Mouse (Mus musculus): ENCODE results near the gene Serpina9.

DNA sequence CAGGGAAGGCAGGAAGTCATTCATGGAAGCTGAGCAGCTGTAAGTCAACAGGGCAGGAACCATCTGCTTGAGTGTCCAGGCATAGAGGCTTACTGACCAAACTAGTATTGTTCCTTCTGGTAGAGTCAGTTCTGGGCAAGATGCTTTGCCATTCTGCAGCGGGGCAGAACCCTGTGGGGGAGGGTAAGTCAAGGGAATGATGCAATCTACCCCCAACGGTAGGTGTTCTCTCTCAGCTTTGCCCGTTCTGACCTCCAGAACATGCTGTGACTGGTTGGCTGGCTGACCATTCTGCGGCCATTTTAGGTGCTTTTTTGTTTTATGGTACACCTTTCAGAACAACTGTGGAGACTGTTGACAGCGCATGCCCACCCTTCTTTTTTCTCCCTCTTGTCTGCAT, 51.2 kb downstream of the Serpina9 start:
- TF ChIP-seq POLR2A (IDR thresholded peaks at IDR 0.05; ENCODE audit: low read depth, low read length) (no peak), CTCF (conservative IDR thresholded peaks at IDR 0.05; ENCODE audit: insufficient read depth, insufficient read length, low read depth, low read length) (no peak)
